Mouse (Mus musculus): ENCODE measurements around the gene Cul1. TPM values are rescaled to one million over a fixed set of nuclear protein-coding genes. Genes with fewer than 3 reads are reported as not detected.
"Not testable (repeated sequence)": the region's sequence is repeated elsewhere in the genome, so short reads cannot be mapped to it uniquely, and the experiment has no call there.

Gene Cul1
- polyA plus RNA-seq, 1 experiment from 2014 or later = 100.0 TPM

- 93% methylated on average over 10 of the region's 12 CpGs for WGBS
- not testable (repeated sequence) for ATAC-seq (replicated peaks; ENCODE audit: extremely low read depth, insufficient read depth, low FRiP score); H3K4me2 ChIP-seq (ENCODE audit: low read depth, low read length)
Observed at GRCm38 (mm10) chr6:47432795-47433194, 20.4 kb upstream of the Cul1 start.

GRCm38 (mm10) chr6:47440080-47440479 lies 13.1 kb upstream of the Cul1 start:
- 62% methylated on average over 2 of the region's 2 CpGs for WGBS
- Histone ChIP-seq H3K9ac (ENCODE audit: low read length) (no peak overlapping the region), H3K27me3 (ENCODE audit: control insufficient read depth, insufficient read depth, low read length) (no peaks in the 10 kb centered on the region), H3K36me3 (ENCODE audit: control insufficient read depth, insufficient read depth) (no peaks in the 10 kb centered on the region), H3K4me3 (ENCODE audit: low read length) (no peak overlapping the region), H3K4me2 (ENCODE audit: low read depth, low read length) (no peak overlapping the region), H3K27ac (ENCODE audit: low read length) (no peak overlapping the region), H3K9me3 (replicated peaks; ENCODE audit: control insufficient read depth, low read length) (no peaks in the 10 kb centered on the region), H3K4me1 (ENCODE audit: control insufficient read depth, insufficient read depth, low read length) (no peaks in the 10 kb centered on the region)
- no peak for ATAC-seq (replicated peaks; ENCODE audit: extremely low read depth, insufficient read depth, low FRiP score)

More at GRCm38 (mm10) chr6:47432795-47433194, 20.4 kb upstream of the Cul1 start:
- H3K36me3 ChIP-seq (ENCODE audit: control insufficient read depth, insufficient read depth); H3K4me3 ChIP-seq (ENCODE audit: low read length); H3K27me3 ChIP-seq (ENCODE audit: control insufficient read depth, insufficient read depth, low read length); H3K4me1 ChIP-seq (ENCODE audit: control insufficient read depth, insufficient read depth, low read length); H3K9me3 ChIP-seq (replicated peaks; ENCODE audit: control insufficient read depth, low read length); H3K9ac ChIP-seq (ENCODE audit: low read length); H3K27ac ChIP-seq (ENCODE audit: low read length): not testable (repeated sequence)

GRCm38 (mm10) chr6:47447658-47448057 lies 5.5 kb upstream of the Cul1 start:
- Histone ChIP-seq H3K27ac (ENCODE audit: low read length) (no peak overlapping the region), H3K4me1 (ENCODE audit: control insufficient read depth, insufficient read depth, low read length) (peaks cover under 1% of the 10 kb centered on the region; the same call in 1 of the 2 replicates), H3K27me3 (ENCODE audit: control insufficient read depth, insufficient read depth, low read length) (no peaks in the 10 kb centered on the region), H3K36me3 (ENCODE audit: control insufficient read depth, insufficient read depth) (no peaks in the 10 kb centered on the region), H3K9me3 (replicated peaks; ENCODE audit: control insufficient read depth, low read length) (no peaks in the 10 kb centered on the region), H3K4me2 (ENCODE audit: low read depth, low read length) (no peak overlapping the region), H3K4me3 (ENCODE audit: low read length) (no peak overlapping the region), H3K9ac (ENCODE audit: low read length) (no peak overlapping the region)
- 94% methylated on average over 1 of the region's 1 CpGs for WGBS
- no peak for ATAC-seq (replicated peaks; ENCODE audit: extremely low read depth, insufficient read depth, low FRiP score)

GRCm38 (mm10) chr6:47453522-47454130 lies 428 bp downstream of the Cul1 start:
- Histone ChIP-seq H3K4me2 (ENCODE audit: low read depth, low read length) (peak overlapping the region; percentile 87), H3K4me1 (ENCODE audit: control insufficient read depth, insufficient read depth, low read length) (peaks cover 15% of the 10 kb centered on the region), H3K9me3 (replicated peaks; ENCODE audit: control insufficient read depth, low read length) (no peaks in the 10 kb centered on the region), H3K9ac (ENCODE audit: low read length) (peak overlapping the region; percentile 100), H3K27ac (ENCODE audit: low read length) (peak overlapping the region; percentile 97), H3K36me3 (ENCODE audit: control insufficient read depth, insufficient read depth) (no peaks in the 10 kb centered on the region), H3K4me3 (ENCODE audit: low read length) (peak overlapping the region; percentile 97), H3K27me3 (ENCODE audit: control insufficient read depth, insufficient read depth, low read length) (no peaks in the 10 kb centered on the region)
- ATAC-seq (replicated peaks; ENCODE audit: extremely low read depth, insufficient read depth, low FRiP score) = peak; percentile 44
- under 1% methylated on average over 42 of the region's 42 CpGs for WGBS

- peak; percentile 89 for ATAC-seq (replicated peaks; ENCODE audit: extremely low read depth, insufficient read depth, low FRiP score)
- peaks cover 15% of the 10 kb centered on the region for H3K4me1 ChIP-seq (ENCODE audit: control insufficient read depth, insufficient read depth, low read length)
- H3K4me3 ChIP-seq (ENCODE audit: low read length) = peak overlapping the region; percentile 97
- H3K27ac ChIP-seq (ENCODE audit: low read length) = peak overlapping the region; percentile 97
- no peaks in the 10 kb centered on the region for H3K27me3 ChIP-seq (ENCODE audit: control insufficient read depth, insufficient read depth, low read length)
- under 1% methylated on average over 45 of the region's 72 CpGs for WGBS
- H3K9me3 ChIP-seq (replicated peaks; ENCODE audit: control insufficient read depth, low read length) = no peaks in the 10 kb centered on the region
- H3K4me2 ChIP-seq (ENCODE audit: low read depth, low read length) = peak overlapping the region; percentile 87
- no peaks in the 10 kb centered on the region for H3K36me3 ChIP-seq (ENCODE audit: control insufficient read depth, insufficient read depth)
- H3K9ac ChIP-seq (ENCODE audit: low read length) = peak overlapping the region; percentile 100
Observed at GRCm38 (mm10) chr6:47454131-47454574, 955 bp downstream of the Cul1 start.

- peak overlapping the region; percentile 97 for H3K4me3 ChIP-seq (ENCODE audit: low read length)
- no peaks in the 10 kb centered on the region for H3K36me3 ChIP-seq (ENCODE audit: control insufficient read depth, insufficient read depth)
- H3K27ac ChIP-seq (ENCODE audit: low read length) = peak overlapping the region; percentile 97
- no peaks in the 10 kb centered on the region for H3K27me3 ChIP-seq (ENCODE audit: control insufficient read depth, insufficient read depth, low read length)
- peak overlapping the region; percentile 100 for H3K9ac ChIP-seq (ENCODE audit: low read length)
- peak; percentile 68 for ATAC-seq (replicated peaks; ENCODE audit: extremely low read depth, insufficient read depth, low FRiP score)
- peaks cover 15% of the 10 kb centered on the region for H3K4me1 ChIP-seq (ENCODE audit: control insufficient read depth, insufficient read depth, low read length)
- under 1% methylated on average over 74 of the region's 79 CpGs for WGBS
- H3K4me2 ChIP-seq (ENCODE audit: low read depth, low read length) = peak overlapping the region; percentile 87
- no peaks in the 10 kb centered on the region for H3K9me3 ChIP-seq (replicated peaks; ENCODE audit: control insufficient read depth, low read length)
Observed at GRCm38 (mm10) chr6:47454575-47455571, 1.7 kb downstream of the Cul1 start.

- Histone ChIP-seq H3K27ac (ENCODE audit: low read length) (no peak overlapping the region), H3K36me3 (ENCODE audit: control insufficient read depth, insufficient read depth) (no peaks in the 10 kb centered on the region), H3K9me3 (replicated peaks; ENCODE audit: control insufficient read depth, low read length) (no peaks in the 10 kb centered on the region), H3K4me2 (ENCODE audit: low read depth, low read length) (peak overlapping the region; percentile 87), H3K27me3 (ENCODE audit: control insufficient read depth, insufficient read depth, low read length) (no peaks in the 10 kb centered on the region), H3K4me3 (ENCODE audit: low read length) (peak overlapping the region; percentile 97), H3K4me1 (ENCODE audit: control insufficient read depth, insufficient read depth, low read length) (peaks cover 15% of the 10 kb centered on the region), H3K9ac (ENCODE audit: low read length) (peak overlapping the region; percentile 100)
- WGBS = 82% methylated on average over 1 of the region's 1 CpGs
- no peak for ATAC-seq (replicated peaks; ENCODE audit: extremely low read depth, insufficient read depth, low FRiP score)
Observed at GRCm38 (mm10) chr6:47455843-47456242, 2.6 kb downstream of the Cul1 start.

- Histone ChIP-seq H3K9me3 (replicated peaks; ENCODE audit: control insufficient read depth, low read length) (no peaks in the 10 kb centered on the region), H3K4me3 (ENCODE audit: low read length) (no peak overlapping the region), H3K27me3 (ENCODE audit: control insufficient read depth, insufficient read depth, low read length) (no peaks in the 10 kb centered on the region), H3K27ac (ENCODE audit: low read length) (no peak overlapping the region), H3K36me3 (ENCODE audit: control insufficient read depth, insufficient read depth) (no peaks in the 10 kb centered on the region), H3K4me1 (ENCODE audit: control insufficient read depth, insufficient read depth, low read length) (peaks cover 15% of the 10 kb centered on the region), H3K4me2 (ENCODE audit: low read depth, low read length) (no peak overlapping the region), H3K9ac (ENCODE audit: low read length) (no peak overlapping the region)
- WGBS = 41% methylated on average over 2 of the region's 2 CpGs
- ATAC-seq (replicated peaks; ENCODE audit: extremely low read depth, insufficient read depth, low FRiP score) = no peak
Observed at GRCm38 (mm10) chr6:47456853-47457252, 3.7 kb downstream of the Cul1 start.

- H3K4me3 ChIP-seq (ENCODE audit: low read length) = no peak overlapping the region
- 30% methylated on average over 2 of the region's 2 CpGs for WGBS
- peaks cover 4% of the 10 kb centered on the region for H3K4me1 ChIP-seq (ENCODE audit: control insufficient read depth, insufficient read depth, low read length)
- no peak for ATAC-seq (replicated peaks; ENCODE audit: extremely low read depth, insufficient read depth, low FRiP score)
- H3K4me2 ChIP-seq (ENCODE audit: low read depth, low read length) = no peak overlapping the region
- no peak overlapping the region for H3K27ac ChIP-seq (ENCODE audit: low read length)
- H3K36me3 ChIP-seq (ENCODE audit: control insufficient read depth, insufficient read depth) = peaks cover 4% of the 10 kb centered on the region
- no peak overlapping the region for H3K9ac ChIP-seq (ENCODE audit: low read length)
- H3K9me3 ChIP-seq (replicated peaks; ENCODE audit: control insufficient read depth, low read length) = peaks cover 2% of the 10 kb centered on the region; the same call in 1 of the 2 replicates
- H3K27me3 ChIP-seq (ENCODE audit: control insufficient read depth, insufficient read depth, low read length) = no peaks in the 10 kb centered on the region
Observed at GRCm38 (mm10) chr6:47465400-47465799, 12.2 kb downstream of the Cul1 start.

Data from heart, embryonic 16.5 days (tissue).